ENCODE assay signal across 30 mouse cellular contexts in the genomic region with DNA sequence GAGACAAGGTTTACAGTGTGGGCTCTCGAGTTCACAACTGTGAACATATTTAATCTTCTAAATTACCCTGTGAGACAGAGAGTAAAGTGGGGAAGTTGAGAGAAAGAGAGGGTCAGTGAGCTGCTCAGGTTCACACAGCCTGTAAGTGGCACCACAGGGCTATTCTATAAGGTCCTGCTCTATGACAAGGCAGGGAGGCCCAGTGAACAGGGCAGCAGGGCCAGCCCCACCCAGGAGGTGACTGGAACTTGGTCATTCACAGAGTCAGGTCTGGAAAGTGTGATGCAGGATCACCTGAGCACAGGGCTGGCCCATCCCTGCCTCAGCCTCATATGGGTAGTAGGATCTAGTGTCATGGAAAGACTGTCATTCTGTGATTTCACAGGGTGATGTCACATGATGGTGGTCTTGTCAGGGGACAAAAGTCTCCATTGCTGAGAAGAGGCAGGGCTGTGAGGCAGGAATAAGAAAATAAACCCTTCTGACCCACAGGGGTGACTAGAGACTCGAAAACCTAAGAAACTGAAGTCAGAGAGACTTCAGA. TPM values are rescaled to one million over a fixed set of nuclear protein-coding genes. Genes with fewer than 3 reads are reported as not detected.
A peak's percentile ranks its signal among the peaks of the same experiment; 100 is the strongest.
DNase-seq lines count a peak whose midpoint lies in the region; ATAC-seq and TF ChIP-seq lines count a peak whose summit lies in the region.
"Had no signal": no experiment of that assay in that cellular context is flagged by ENCODE, and none has a peak within 500 bp of the region (broad histone marks: within the 10 kb centered on the region; RNA-seq: fewer than 3 reads in every experiment).

No protein-coding gene starts in this region.

- TF ChIP-seq EP300 in stomach, postnatal 0 days (optimal IDR thresholded peaks at IDR 0.05), result no peak

- H3K27ac ChIP-seq in intestine, embryonic 15.5 days, result no peak overlapping the region
- 0 out of 2 replicates have a peak overlapping the region, but pooled peaks have one; percentile 65 for H3K27ac ChIP-seq in intestine, postnatal 0 days (ENCODE audit: low read depth, low read length)
- H3K27ac ChIP-seq in stomach, postnatal 0 days (replicated peaks), result peak overlapping the region; percentile 56
- H3K27ac ChIP-seq: embryonic facial prominence, embryonic 13.5 days; embryonic facial prominence, embryonic 15.5 days; forebrain, embryonic 13.5 days; forebrain, embryonic 15.5 days had no signal

- no peak overlapping the region for H3K4me2 ChIP-seq in intestine, embryonic 15.5 days (replicated peaks)
- H3K4me2 ChIP-seq in intestine, postnatal 0 days (replicated peaks; ENCODE audit: low read depth), result no peak overlapping the region
- H3K4me2 ChIP-seq in stomach, postnatal 0 days (replicated peaks; ENCODE audit: low read depth), result no peak overlapping the region
- H3K4me2 ChIP-seq: embryonic facial prominence, embryonic 13.5 days; embryonic facial prominence, embryonic 15.5 days; forebrain, embryonic 13.5 days; forebrain, embryonic 15.5 days had no signal

- H3K36me3 ChIP-seq in intestine, embryonic 15.5 days, result no peaks in the 10 kb centered on the region
- no peaks in the 10 kb centered on the region for H3K36me3 ChIP-seq in intestine, postnatal 0 days (ENCODE audit: control insufficient read depth, insufficient read depth)
- no peaks in the 10 kb centered on the region for H3K36me3 ChIP-seq in stomach, postnatal 0 days (ENCODE audit: control insufficient read depth, insufficient read depth, low read length)
- H3K36me3 ChIP-seq: embryonic facial prominence, embryonic 13.5 days; embryonic facial prominence, embryonic 15.5 days; forebrain, embryonic 15.5 days; G1E had no signal

- H3K9ac ChIP-seq in intestine, embryonic 15.5 days, result no peak overlapping the region
- no peak overlapping the region; the same call in 1 of the 2 replicates for H3K9ac ChIP-seq in intestine, postnatal 0 days (ENCODE audit: low read depth, low read length)
- H3K9ac ChIP-seq in stomach, postnatal 0 days (ENCODE audit: low read length), result no peak overlapping the region
- H3K9ac ChIP-seq: embryonic facial prominence, embryonic 13.5 days; embryonic facial prominence, embryonic 15.5 days; forebrain, embryonic 13.5 days; forebrain, embryonic 15.5 days; forebrain, postnatal 0 days had no signal

- ATAC-seq in intestine, embryonic 15.5 days, result 0 out of 2 replicates have a peak, but pooled peaks have one; percentile 34
- ATAC-seq in intestine, postnatal 0 days, result peak; percentile 82
- ATAC-seq in stomach, postnatal 0 days (ENCODE audit: low FRiP score, low TSS enrichment), result peak; percentile 92
- ATAC-seq in erythroid progenitor cell, adult 5-6 weeks (replicated peaks; ENCODE audit: low FRiP score, poor library complexity, severe bottlenecking), result no peak
- no peak for ATAC-seq in inflammation-experienced regulatory T-cells, adult 6 months
- ATAC-seq: activated CD4-positive, CD25-positive, alpha-beta regulatory T cell, adult 4 months; forebrain, embryonic 13.5 days; forebrain, embryonic 15.5 days; forebrain, postnatal 0 days; Patski had no signal

- peak; percentile 61 for DNase-seq in stomach, postnatal 0 days (ENCODE audit: low spot score)
- no peak for DNase-seq in adrenal gland, adult 18-20 months (ENCODE audit: low spot score in 2 of 2)
- DNase-seq: adrenal gland, adult 2 months; adrenal gland, postnatal 10 days; adrenal gland, postnatal 25 days; cerebellum, adult 11 months; cerebellum, adult 18-20 months; cerebellum, adult 8-10 months; cerebellum, adult 9-11 months; cerebellum, postnatal 14 days; cerebellum, postnatal 36 days; embryo, embryonic 11 days; forebrain, postnatal 0 days had no signal

- WGBS in intestine, embryonic 15.5 days, result 52% methylated on average over 2 of the region's 2 CpGs
- WGBS in intestine, postnatal 0 days, result 49% methylated on average over 2 of the region's 2 CpGs
- 36% methylated on average over 2 of the region's 2 CpGs for WGBS in stomach, postnatal 0 days

- H3K27me3 ChIP-seq in intestine, embryonic 15.5 days (replicated peaks), result no peaks in the 10 kb centered on the region
- no peaks in the 10 kb centered on the region for H3K27me3 ChIP-seq in intestine, postnatal 0 days (replicated peaks; ENCODE audit: control insufficient read depth, insufficient read depth, low read length)
- no peaks in the 10 kb centered on the region for H3K27me3 ChIP-seq in stomach, postnatal 0 days (ENCODE audit: control insufficient read depth, insufficient read depth, low read length)
- H3K27me3 ChIP-seq: embryonic facial prominence, embryonic 13.5 days; embryonic facial prominence, embryonic 15.5 days; forebrain, embryonic 13.5 days; forebrain, embryonic 15.5 days; Patski had no signal

- H3K4me3 ChIP-seq in intestine, embryonic 15.5 days (replicated peaks), result no peak overlapping the region
- H3K4me3 ChIP-seq in intestine, postnatal 0 days (ENCODE audit: low read depth, low read length), result no peak overlapping the region
- H3K4me3 ChIP-seq in stomach, postnatal 0 days (ENCODE audit: low read depth, low read length), result no peak overlapping the region
- H3K4me3 ChIP-seq: embryonic facial prominence, embryonic 13.5 days; embryonic facial prominence, embryonic 15.5 days; erythroblast, embryonic 14.5 days; forebrain, embryonic 13.5 days; forebrain, embryonic 15.5 days had no signal

- H3K9me3 ChIP-seq in intestine, embryonic 15.5 days, result no peaks in the 10 kb centered on the region
- H3K9me3 ChIP-seq in intestine, postnatal 0 days (ENCODE audit: control insufficient read depth), result no peaks in the 10 kb centered on the region
- H3K9me3 ChIP-seq in stomach, postnatal 0 days (ENCODE audit: control insufficient read depth, low read length), result no peaks in the 10 kb centered on the region
- H3K9me3 ChIP-seq: embryonic facial prominence, embryonic 13.5 days; embryonic facial prominence, embryonic 15.5 days; forebrain, embryonic 13.5 days; forebrain, embryonic 15.5 days had no signal

- no peaks in the 10 kb centered on the region for H3K4me1 ChIP-seq in intestine, embryonic 15.5 days (replicated peaks)
- H3K4me1 ChIP-seq in intestine, postnatal 0 days (replicated peaks; ENCODE audit: control insufficient read depth, insufficient read depth, low read length), result no peaks in the 10 kb centered on the region
- no peaks in the 10 kb centered on the region for H3K4me1 ChIP-seq in stomach, postnatal 0 days (replicated peaks; ENCODE audit: control insufficient read depth, insufficient read depth)
- H3K4me1 ChIP-seq: embryonic facial prominence, embryonic 13.5 days; embryonic facial prominence, embryonic 15.5 days; forebrain, embryonic 13.5 days; forebrain, embryonic 15.5 days had no signal

- peak; percentile 59 for TF ChIP-seq CTCF in intestine, postnatal 0 days (IDR thresholded peaks at IDR 0.05; ENCODE audit: low read depth)
- TF ChIP-seq CTCF in stomach, postnatal 0 days (IDR thresholded peaks at IDR 0.05; ENCODE audit: low read depth), result peak; percentile 33

RNA-seq across cellular contexts. Expression of a gene that starts 11.1 kb away (rescaled TPM):
- 1.2 and 1.9 TPM in 2 replicates for polyA plus RNA-seq in intestine, embryonic 15.5 days (2015; fragmentation: Nextera tagmentation; extraction: Ambion mirVana)
- 10.5 and 11.2 TPM in 2 replicates for polyA plus RNA-seq in intestine, postnatal 0 days (2015; fragmentation: Nextera tagmentation; extraction: Ambion mirVana)
- 21.4 and 24.8 TPM in 2 replicates for polyA plus RNA-seq in stomach, postnatal 0 days (2015; fragmentation: Nextera tagmentation; extraction: Ambion mirVana)
- not detected for total RNA-seq in adrenal gland, adult 18-20 months (2021)
- total RNA-seq in erythroid progenitor cell, adult 5-6 weeks (2015; ENCODE audit: low replicate concordance), result not detected in 2 replicates
- total RNA-seq in erythroid progenitor cell, adult 5-6 weeks (2017; ENCODE audit: low replicate concordance), result not detected in 2 replicates
- polyA plus RNA-seq in inflammation-experienced regulatory T-cells, adult 6 months (2017; shearing (Covaris generic)), result not detected
- total RNA-seq: adrenal gland, adult 2 months; adrenal gland, postnatal 10 days; adrenal gland, postnatal 25 days; adrenal gland, postnatal 4 days; common myeloid progenitor, adult 5-6 weeks; forebrain, postnatal 0 days; G1E had no signal
- polyA plus RNA-seq: activated CD4-positive, CD25-positive, alpha-beta regulatory T cell, adult 4 months; adrenal gland, adult 2 months; C2C12; embryonic facial prominence, embryonic 11.5 days; embryonic facial prominence, embryonic 13.5 days; erythroblast, embryonic 14.5 days; forebrain, embryonic 11.5 days; forebrain, embryonic 13.5 days; forebrain, embryonic 15.5 days; forebrain, postnatal 0 days; G1E; Patski had no signal

RNA-seq across cellular contexts. Expression of a gene that starts 33.5 kb away (rescaled TPM):
- polyA plus RNA-seq in intestine, embryonic 15.5 days (2015; fragmentation: Nextera tagmentation; extraction: Ambion mirVana), result 5.7 and 6.4 TPM in 2 replicates
- 4.0 and 4.7 TPM in 2 replicates for polyA plus RNA-seq in intestine, postnatal 0 days (2015; fragmentation: Nextera tagmentation; extraction: Ambion mirVana)
- polyA plus RNA-seq in stomach, postnatal 0 days (2015; fragmentation: Nextera tagmentation; extraction: Ambion mirVana), result 5.6 and 6.0 TPM in 2 replicates
- 1 to 10 TPM; 7.5 to 9.9 TPM for total RNA-seq in adrenal gland, adult 18-20 months (2021)
- not detected in 2 replicates for total RNA-seq in erythroid progenitor cell, adult 5-6 weeks (2015; ENCODE audit: low replicate concordance)
- not detected in 2 replicates for total RNA-seq in erythroid progenitor cell, adult 5-6 weeks (2017; ENCODE audit: low replicate concordance)
- polyA plus RNA-seq in inflammation-experienced regulatory T-cells, adult 6 months (2017; shearing (Covaris generic)), result not detected
- total RNA-seq: common myeloid progenitor, adult 5-6 weeks had no signal
- polyA plus RNA-seq: activated CD4-positive, CD25-positive, alpha-beta regulatory T cell, adult 4 months; C2C12; forebrain, embryonic 15.5 days; G1E; Patski had no signal

Comparison
In these comparisons a context has a peak if more than half of its experiments do, and no peak if none do; other contexts are left out.
1. ATAC-seq: peak in intestine, embryonic 15.5 days (single experiment), intestine, postnatal 0 days (single experiment) and stomach, postnatal 0 days (single experiment); none in erythroid progenitor cell, adult 5-6 weeks (single experiment) and inflammation-experienced regulatory T-cells, adult 6 months (single experiment).